Mouse (Mus musculus) cerebellum, postnatal 4 days (tissue): ENCODE measurements around the gene S1pr5.
"Not testable (repeated sequence)": the region's sequence is repeated elsewhere in the genome, so short reads cannot be mapped to it uniquely, and the experiment has no call there.

Experiments
- DNase-seq, 2 experiments: peaks; one replicate each; pipeline ENCODE4 v3.0.0; 2022; ENCODE audit warnings: low spot score in 2 of 2, mixed read lengths in 1 of 2

S1pr5 gene

GRCm38 (mm10) chr9:21248326-21248725 is at the start of gene S1pr5:
TSS of gene S1pr5 (minus strand) at chr9:21248443.
- DNase-seq = no peak

GRCm38 (mm10) chr9:21292271-21292670 is 44.0 kb upstream of the S1pr5 start:
- no peak for DNase-seq

- DNase-seq = not testable (repeated sequence)
These were observed 43.6 kb upstream of the S1pr5 start for GRCm38 (mm10) chr9:21291868-21292267.

- peak; percentile 98 to 100 for DNase-seq
These were observed 43.0 kb upstream of the S1pr5 start, which contains the start of gene Cdkn2d for GRCm38 (mm10) chr9:21291022-21291787. TSS of gene Cdkn2d (minus strand) at chr9:21291407.

DNA sequence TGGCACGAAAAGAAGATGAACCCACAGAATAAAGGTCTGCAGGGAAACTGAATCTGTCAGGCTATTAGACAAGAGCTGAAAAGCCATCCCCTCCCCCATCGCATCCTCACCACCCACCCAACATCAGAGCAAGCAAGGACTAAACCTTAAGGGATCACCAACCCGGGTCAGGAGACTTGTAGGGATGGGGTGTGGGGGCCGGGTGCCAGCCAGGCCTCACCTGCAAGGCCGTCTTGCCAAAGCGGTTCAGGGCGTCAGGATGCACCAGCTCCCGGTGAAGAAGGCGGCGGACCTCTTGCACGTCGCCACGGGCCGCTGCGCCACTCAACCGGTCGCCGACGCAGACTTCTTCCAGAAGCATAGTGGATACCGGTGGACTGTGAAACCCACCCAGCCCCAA is 42.3 kb upstream of the S1pr5 start:
- no peak for DNase-seq

GRCm38 (mm10) chr9:21289337-21289671 is 41.1 kb upstream of the S1pr5 start:
- no peak for DNase-seq

GRCm38 (mm10) chr9:21288404-21289336 is 40.4 kb upstream of the S1pr5 start:
- DNase-seq = no peak

DNA sequence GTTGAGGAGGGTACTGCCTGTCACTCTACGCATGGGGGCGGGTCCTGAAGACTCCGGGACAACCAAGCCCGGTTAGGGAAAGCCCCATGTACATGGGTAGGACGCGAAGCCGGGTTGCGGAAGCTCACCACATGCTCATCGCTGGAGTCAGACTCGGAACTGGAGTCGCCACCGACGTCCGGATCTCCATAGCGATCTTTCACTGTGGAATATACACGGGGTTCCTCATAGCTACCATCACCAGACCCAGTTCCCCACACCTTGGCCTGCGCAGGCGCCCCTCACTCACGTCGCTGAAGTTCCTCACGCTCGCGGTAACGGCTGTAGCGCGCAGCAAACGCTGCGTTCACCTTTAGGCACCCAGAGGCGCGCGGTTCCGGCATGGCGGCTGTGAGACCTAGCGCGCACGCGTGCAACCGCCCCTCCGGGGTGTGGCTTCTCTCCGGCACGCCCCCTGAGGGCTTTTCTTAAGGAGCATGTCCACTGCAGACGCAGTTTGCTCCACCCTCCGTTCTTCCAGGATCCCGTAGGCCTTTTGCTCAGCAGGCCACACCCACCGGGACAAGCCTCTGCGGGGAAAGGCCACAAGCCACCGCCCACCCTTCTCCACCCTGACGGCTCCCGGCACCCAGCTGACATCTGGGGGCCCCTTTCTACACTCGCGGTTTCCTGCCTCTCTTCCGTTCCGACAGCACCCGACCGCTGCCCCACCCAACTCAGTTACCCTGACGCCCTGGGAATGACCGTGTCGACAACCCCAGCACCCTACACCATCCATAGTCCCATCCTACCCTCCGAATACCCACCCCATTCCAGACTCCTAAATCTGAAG is 39.5 kb upstream of the S1pr5 start, which contains the start of gene Kri1:
Gene Kri1 (minus strand): TSS at position 399 of the 832 bp plus-strand sequence.
- peak; percentile 92 to 94 for DNase-seq

DNA sequence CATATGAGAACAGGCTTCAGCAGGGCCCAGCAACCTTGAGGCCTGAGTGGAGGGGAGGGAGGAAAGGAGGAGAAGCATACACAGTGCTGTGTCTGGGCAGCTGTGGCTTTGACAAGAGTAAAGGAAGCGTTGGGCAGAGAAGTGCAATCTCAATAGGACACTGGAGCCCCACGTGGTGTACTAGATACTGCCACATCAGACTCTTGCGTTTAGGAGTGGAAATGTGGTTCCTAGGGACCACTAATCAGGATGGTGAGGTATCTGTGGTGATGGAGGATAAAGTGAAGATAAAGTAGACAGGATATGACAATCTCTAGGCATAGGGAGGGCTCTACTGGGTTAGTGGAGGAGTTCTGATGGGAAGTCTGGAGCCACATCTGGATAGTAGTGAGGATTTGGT is 38.5 kb upstream of the S1pr5 start:
- no peak for DNase-seq

DNA sequence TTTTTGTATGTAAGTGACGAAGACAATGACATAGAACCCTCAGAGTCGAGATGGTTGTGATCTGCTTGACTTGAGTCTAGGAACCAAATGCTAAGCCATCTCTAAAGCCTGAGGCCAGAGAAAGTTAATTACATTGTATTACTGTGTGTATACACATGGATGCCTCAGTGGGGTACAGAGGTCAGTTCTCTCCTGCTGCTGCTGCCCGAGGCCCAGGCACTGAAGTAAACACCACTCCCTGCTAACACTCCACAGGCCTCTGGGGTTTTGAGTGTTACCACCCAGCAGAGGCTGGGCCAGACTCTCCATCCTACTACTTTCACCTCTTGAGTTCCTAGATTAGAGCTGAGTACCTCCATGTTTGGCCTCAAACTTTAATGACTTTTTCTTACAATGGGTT is 35.8 kb upstream of the S1pr5 start:
- DNase-seq = no peak

DNA sequence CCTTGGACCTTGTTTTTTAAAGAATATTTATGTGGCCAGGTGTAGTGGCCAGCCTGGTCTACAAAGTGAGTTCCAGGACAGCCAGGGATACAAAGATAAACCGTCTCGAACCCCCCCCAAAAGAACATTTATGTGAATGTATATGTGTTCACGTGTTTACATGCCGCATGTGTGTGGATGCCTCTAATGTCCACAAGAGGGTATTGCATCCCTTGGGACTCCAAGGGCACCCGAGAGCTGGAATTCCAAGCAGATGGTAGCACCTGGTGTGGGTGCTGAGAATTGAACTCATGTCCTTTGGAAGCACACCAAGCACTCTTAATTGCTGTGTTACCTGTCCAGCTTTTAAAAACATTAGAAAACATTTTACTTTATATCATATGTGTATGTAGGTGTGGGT is 35.3 kb upstream of the S1pr5 start:
- no peak for DNase-seq

DNA sequence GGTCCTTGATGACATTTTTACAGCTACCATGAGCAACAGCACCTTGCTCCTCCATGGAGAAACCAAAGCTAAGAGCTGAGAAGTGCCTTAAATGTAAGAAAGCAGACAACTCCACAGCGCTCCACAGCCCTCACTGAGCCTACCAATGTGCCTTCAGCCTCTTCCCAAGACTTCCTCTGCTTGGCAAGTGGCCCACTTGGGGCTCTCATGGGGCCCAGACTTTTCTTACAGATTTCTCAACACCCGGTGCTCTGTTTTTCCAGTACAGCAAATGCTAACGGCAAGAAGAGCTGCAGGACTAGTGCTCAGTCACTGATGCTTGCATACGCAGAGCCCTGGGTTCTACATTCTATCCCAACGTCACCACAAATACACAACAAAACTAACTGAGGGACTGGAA is 29.5 kb upstream of the S1pr5 start:
- no peak for DNase-seq

- no peak for DNase-seq
These were observed 28.1 kb upstream of the S1pr5 start for GRCm38 (mm10) chr9:21276307-21276706.

GRCm38 (mm10) chr9:21275727-21276126 is 27.5 kb upstream of the S1pr5 start:
- no peak for DNase-seq

- DNase-seq = no peak
These were observed 26.9 kb upstream of the S1pr5 start for GRCm38 (mm10) chr9:21275013-21275710.

DNA sequence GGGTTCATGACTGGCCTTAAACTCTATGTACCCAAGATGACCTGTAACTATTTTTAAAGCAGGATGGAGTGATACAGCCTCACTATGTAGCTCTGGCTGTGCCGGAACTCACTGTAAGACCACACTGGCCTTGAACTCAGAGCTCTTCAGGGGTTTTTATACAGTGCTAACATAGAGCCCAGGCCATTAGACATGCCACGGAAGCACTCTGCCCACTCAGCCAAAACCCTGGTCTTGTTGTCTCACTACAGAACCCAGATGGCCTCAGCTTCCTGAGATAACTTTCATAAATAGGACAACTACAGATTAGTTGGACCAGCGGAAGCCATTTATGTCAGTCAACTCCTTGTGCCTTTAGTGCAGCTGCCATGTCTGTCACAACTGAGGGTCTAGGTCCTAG is 26.1 kb upstream of the S1pr5 start:
- no peak for DNase-seq

DNA sequence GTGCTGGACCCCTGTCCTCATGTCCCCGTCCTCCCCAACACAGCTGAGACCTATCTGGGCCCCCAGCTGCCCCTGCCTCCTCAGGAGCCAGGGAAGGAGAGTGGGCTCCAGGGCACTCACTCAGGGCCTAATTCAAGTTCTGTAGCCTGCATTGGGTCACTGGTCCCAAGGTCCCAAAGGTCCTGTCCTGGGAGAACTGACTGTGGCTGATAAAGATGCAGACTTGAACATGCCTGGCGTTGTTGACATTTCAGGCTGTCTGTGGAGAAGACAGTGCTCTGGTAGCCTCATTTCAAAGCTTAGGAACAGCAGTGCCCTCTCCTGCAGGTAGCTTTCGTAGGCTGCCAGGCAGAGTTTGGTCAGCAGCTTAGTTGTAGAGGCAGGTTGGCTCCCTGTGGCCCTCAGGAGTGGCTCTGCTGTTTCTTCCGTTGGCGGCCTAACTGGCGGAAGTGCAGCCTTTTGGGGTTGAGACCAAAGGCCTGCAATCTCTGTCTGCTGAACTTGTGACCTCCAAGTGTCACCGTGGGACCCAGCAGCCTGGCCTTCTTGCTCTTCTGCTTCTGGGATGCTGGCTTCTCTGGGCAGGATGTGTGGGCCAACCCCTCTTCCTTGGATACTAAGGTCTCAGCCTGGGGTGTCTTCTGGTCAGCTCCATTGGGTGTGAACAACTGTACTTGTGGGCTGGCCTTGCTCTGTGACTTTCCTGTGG is 25.4 kb upstream of the S1pr5 start:
- no peak for DNase-seq

GRCm38 (mm10) chr9:21273094-21273493 is 24.9 kb upstream of the S1pr5 start:
- DNase-seq = no peak

DNA sequence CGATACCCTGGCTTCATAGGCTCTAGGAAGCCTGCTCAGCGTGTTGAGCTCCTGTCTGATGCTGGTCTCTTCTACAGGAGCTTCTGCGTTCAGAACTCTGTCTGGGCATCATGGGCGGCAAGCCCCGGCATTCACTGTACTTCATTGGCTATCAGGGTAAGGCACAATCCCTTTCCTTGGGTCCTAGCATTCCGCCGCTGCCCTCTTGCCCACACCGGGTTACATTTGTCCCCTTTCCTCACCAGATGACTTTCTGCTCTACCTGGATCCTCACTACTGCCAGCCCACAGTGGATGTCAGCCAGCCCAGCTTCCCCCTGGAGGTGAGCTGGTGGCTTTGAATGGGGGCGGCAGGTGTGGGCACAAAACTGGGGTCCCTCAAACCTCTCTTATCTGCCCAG is 24.1 kb upstream of the S1pr5 start:
- no peak for DNase-seq

GRCm38 (mm10) chr9:21269590-21269989 is 21.3 kb upstream of the S1pr5 start:
- not testable (repeated sequence) for DNase-seq

- DNase-seq = no peak
These were observed 20.1 kb upstream of the S1pr5 start for GRCm38 (mm10) chr9:21268305-21268704.
